Mouse (Mus musculus) cerebellum, adult 11 months (tissue): ENCODE measurements around the gene Nr2c1.

ENCODE experiments used
- DNase-seq: peaks from one replicate; pipeline ENCODE4 v3.0.0; 2022

The Nr2c1 gene

GRCm38 (mm10) chr10:94210718-94211618 lies 63.1 kb downstream of the Nr2c1 start:
- no peak for DNase-seq

- DNase-seq: no peak
Observed at GRCm38 (mm10) chr10:94211725-94212124, 63.9 kb downstream of the Nr2c1 start.

DNA sequence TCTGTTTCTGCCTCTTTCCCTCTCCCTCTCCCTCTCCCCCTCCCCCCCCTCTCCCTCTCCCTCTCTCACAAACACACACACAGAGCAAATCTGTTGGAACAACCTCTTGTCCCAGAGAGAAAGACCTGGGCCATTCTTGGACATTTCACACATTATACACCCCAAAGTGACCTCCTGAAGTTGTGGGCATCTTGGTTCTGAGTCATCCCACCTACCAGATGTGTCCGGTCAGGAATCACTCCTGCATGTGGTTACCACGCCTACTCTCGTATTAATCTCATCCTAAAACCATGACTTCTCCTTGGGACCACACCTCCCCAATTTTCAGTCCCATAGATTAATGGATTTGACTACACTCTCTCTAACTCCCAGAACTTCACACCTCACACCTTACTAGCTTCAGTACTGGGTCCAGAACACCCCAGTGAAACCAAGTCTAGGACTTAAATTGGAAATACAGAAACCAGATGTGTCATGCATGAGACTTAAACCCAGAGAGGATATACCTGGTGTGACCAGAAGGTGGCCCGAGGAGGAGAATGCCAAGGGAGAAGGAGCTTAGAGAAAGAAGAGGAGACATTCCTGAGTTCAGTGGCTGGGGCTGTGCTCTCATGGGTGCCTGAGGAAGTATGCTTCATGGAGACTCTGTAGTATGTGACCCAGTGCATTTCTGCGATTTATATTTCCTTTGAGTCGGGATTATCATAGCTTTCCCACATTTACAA lies 77.4 kb downstream of the Nr2c1 start:
- no peak for DNase-seq

DNA sequence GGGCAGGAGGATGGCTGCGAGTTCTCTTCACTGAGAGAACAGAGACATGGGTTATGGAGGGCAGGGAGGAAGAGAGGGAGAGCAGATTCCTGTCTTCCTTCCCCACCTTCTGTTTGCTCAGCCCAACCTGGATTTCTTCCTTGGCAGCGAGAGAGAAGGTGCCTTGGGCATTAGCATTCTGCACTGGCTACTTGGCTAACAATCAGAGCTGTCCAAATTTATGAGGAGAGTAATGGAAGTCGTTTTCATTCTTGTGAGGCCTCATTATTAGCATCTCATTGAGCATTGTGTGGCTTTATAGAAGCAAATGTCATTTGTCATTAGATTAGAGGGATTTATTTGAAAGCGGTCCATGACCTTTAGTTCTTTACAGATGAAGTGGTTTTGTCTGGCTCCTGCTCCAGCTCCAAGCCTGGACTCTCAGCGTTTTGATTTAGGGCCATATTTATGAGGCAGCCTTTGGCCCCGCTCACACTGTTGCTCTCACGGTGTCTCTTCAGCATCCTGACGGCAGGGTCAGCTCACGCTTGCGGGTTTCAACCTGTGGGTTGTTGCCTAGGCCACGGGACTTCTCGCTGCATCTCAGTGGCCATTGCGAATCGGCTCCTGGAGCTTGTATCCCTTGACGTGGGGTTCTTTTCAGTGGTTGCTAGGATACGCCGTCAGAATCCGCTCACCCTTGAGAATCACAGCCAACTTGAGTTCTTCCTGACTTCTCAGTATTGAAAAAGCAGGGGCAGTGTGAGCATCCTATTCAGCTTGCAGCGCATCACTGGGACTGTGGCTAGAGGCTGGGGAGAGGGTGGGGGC lies 82.6 kb downstream of the Nr2c1 start:
- DNase-seq: peak; percentile 20

DNA sequence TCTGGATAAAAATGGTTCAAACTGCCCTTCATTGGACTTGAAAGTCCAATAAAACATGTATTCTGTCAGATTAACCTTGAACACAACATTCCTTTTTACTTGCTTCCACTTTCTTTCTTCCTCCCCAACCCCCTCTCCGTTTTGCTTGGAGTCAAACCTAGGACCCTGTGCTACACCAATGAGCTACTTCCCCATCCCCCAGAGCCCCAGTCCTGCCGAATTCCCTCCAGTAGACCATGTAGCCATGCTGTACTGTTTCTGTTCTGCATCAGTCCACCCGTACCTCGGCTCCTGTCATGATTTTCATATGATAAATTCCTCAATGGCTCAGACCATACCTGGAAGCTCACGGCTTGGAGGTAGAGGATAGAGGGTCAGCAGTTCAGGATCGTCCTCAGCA lies 83.2 kb downstream of the Nr2c1 start:
- DNase-seq: no peak

DNA sequence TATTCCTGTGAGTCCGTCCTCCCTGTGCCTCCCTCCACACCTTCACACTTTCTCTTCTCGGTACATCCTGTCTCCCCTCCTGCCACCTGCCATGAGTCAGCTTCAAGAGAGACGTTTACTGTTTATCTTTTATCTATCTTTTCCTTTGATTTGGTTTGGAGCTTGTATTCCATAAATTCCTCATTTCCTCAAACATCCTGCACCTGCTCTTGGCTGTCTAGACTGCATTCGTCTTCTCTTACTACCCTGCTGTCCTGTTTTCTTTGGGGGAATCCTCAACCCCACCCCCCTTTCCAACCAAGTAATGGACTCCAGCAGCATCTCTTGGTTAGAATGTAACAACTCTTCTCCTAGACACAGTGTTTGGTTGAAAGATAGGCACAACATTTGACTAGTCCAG lies 87.4 kb downstream of the Nr2c1 start:
- no peak for DNase-seq

DNA sequence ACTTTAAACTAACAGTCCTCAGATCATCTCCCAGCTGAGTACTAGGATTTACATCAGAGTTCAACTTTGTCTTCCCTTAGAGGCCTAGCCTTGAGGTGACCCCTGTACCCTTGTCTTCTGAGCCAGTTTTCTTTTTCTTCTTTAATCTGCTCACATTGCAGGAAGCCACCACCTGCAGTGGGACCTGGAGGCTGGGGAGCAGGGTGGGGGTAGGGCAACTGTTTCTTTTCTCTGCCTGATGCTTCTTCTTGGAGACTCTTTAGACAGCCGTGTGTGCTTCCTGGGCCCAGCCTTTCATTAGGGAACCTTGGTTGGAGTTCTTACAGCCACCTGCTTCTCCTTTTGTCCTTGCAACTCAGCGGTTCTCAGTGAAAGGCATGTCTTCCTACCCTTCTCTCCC lies 93.5 kb downstream of the Nr2c1 start:
- no peak for DNase-seq
